ENCODE assay signal across 17 mouse cellular contexts in genomic region chr1:144053401-144053800, GRCm38 (mm10).
"Had no signal": no experiment of that assay in that cellular context is flagged by ENCODE, and none has a peak within 500 bp of the region (broad histone marks: within the 10 kb centered on the region; RNA-seq: fewer than 3 reads in every experiment).

No protein-coding gene starts in this region.

- H3K36me3 ChIP-seq: lung, embryonic 15.5 days; midbrain, embryonic 13.5 days; midbrain, embryonic 15.5 days; neural tube, embryonic 12.5 days; stomach, embryonic 15.5 days had no signal

- H3K27me3 ChIP-seq: lung, embryonic 15.5 days; megakaryocyte, embryonic 14.5 days; midbrain, embryonic 13.5 days; midbrain, embryonic 15.5 days; neural tube, embryonic 12.5 days; stomach, embryonic 15.5 days had no signal

- H3K4me2 ChIP-seq: lung, embryonic 15.5 days; midbrain, embryonic 11.5 days; midbrain, embryonic 13.5 days; midbrain, embryonic 15.5 days; neural tube, embryonic 12.5 days; stomach, embryonic 15.5 days had no signal

- DNase-seq: lung, adult 2 months; lung, postnatal 14 days; lung, postnatal 36 days; right cerebral cortex, postnatal 14 days; thymus, adult 2 months; thymus, postnatal 25 days; thymus, postnatal 4 days had no signal

- H3K9ac ChIP-seq: lung, embryonic 15.5 days; midbrain, embryonic 13.5 days; midbrain, embryonic 15.5 days; neural tube, embryonic 12.5 days; stomach, embryonic 15.5 days had no signal

- H3K9me3 ChIP-seq: lung, embryonic 15.5 days; megakaryocyte, embryonic 14.5 days; midbrain, embryonic 13.5 days; midbrain, embryonic 15.5 days; neural tube, embryonic 12.5 days; stomach, embryonic 15.5 days had no signal

- H3K4me3 ChIP-seq: lung, embryonic 15.5 days; megakaryocyte, embryonic 14.5 days; midbrain, embryonic 13.5 days; midbrain, embryonic 15.5 days; neural tube, embryonic 12.5 days; stomach, embryonic 15.5 days had no signal

- H3K27ac ChIP-seq: lung, embryonic 15.5 days; macrophage; midbrain, embryonic 13.5 days; midbrain, embryonic 15.5 days; neural tube, embryonic 12.5 days; stomach, embryonic 15.5 days; stomach, postnatal 0 days had no signal

- ATAC-seq: lung, postnatal 0 days; midbrain, embryonic 13.5 days; midbrain, embryonic 15.5 days had no signal

- H3K4me1 ChIP-seq: lung, embryonic 15.5 days; megakaryocyte, embryonic 14.5 days; midbrain, embryonic 13.5 days; midbrain, embryonic 15.5 days; neural tube, embryonic 12.5 days; stomach, embryonic 15.5 days had no signal
